ENCODE assay signal across 13 mouse cellular contexts in genomic region chr12:16592451-16592850, GRCm38 (mm10). TPM values are rescaled to one million over a fixed set of nuclear protein-coding genes. Genes with fewer than 3 reads are reported as not detected.
DNase-seq lines count a peak whose midpoint lies in the region; ATAC-seq and TF ChIP-seq lines count a peak whose summit lies in the region.
"Had no signal": no experiment of that assay in that cellular context is flagged by ENCODE, and none has a peak within 500 bp of the region (broad histone marks: within the 10 kb centered on the region; RNA-seq: fewer than 3 reads in every experiment).

No protein-coding gene starts in this region.

- 0 out of 2 replicates have a peak overlapping the region, but pooled peaks have one; percentile 79 for H3K27ac ChIP-seq in hindbrain, embryonic 13.5 days
- no peak overlapping the region for H3K27ac ChIP-seq in hindbrain, postnatal 0 days
- H3K27ac ChIP-seq in CH12.LX (ENCODE audit: insufficient read depth, low read depth): no peak overlapping the region
- H3K27ac ChIP-seq in limb, embryonic 12.5 days: 0 out of 2 replicates have a peak overlapping the region, but pooled peaks have one; percentile 80
- no peak overlapping the region for H3K27ac ChIP-seq in lung, postnatal 0 days (ENCODE audit: low read length)

- H3K4me2 ChIP-seq in hindbrain, embryonic 13.5 days: peak overlapping the region; percentile 58; the same call in 1 of the 2 replicates
- H3K4me2 ChIP-seq in hindbrain, postnatal 0 days (ENCODE audit: low read depth, low read length): no peak overlapping the region
- H3K4me2 ChIP-seq in CH12.LX (ENCODE audit: insufficient read depth, low read depth, poor library complexity, severe bottlenecking): peak overlapping the region; percentile 49; the same call in 1 of the 2 replicates
- peak overlapping the region; percentile 57; the same call in 1 of the 2 replicates for H3K4me2 ChIP-seq in limb, embryonic 12.5 days
- no peak overlapping the region for H3K4me2 ChIP-seq in lung, postnatal 0 days (replicated peaks; ENCODE audit: low read depth, low read length)

- DNase-seq in hindbrain, postnatal 0 days (ENCODE audit: low spot score): no peak
- peak; percentile 74 for DNase-seq in CH12.LX (ENCODE audit: extremely low read depth)
- DNase-seq in lung, postnatal 0 days (ENCODE audit: low spot score): no peak
- DNase-seq in frontal cortex, postnatal 25 days (ENCODE audit: low spot score in 2 of 2): no peak
- DNase-seq in ovary, postnatal 10 days (ENCODE audit: low spot score): no peak
- DNase-seq: cerebellum, postnatal 10 days; gastrocnemius, postnatal 25 days; heart, postnatal 14 days; thymus, postnatal 36 days had no signal

- H3K79me2 ChIP-seq in CH12.LX (replicated peaks; ENCODE audit: control insufficient read depth, extremely low read depth, insufficient read depth, poor library complexity, severe bottlenecking): no peaks in the 10 kb centered on the region

- H3K4me3 ChIP-seq in hindbrain, embryonic 13.5 days: no peak overlapping the region
- no peak overlapping the region for H3K4me3 ChIP-seq in hindbrain, postnatal 0 days (ENCODE audit: low read length)
- H3K4me3 ChIP-seq in CH12.LX (replicated peaks in 1 of 3; ENCODE audit: low read depth in 2 of 3, low read length in 2 of 3, poor library complexity in 1 of 3) (peak overlapping the region in 1 of 3 experiments; percentile 40), E14TG2a.4 (replicated peaks; ENCODE audit: low read length) (peak overlapping the region; percentile 60; the same call in 1 of the 2 replicates)
- no peak overlapping the region for H3K4me3 ChIP-seq in limb, embryonic 12.5 days (replicated peaks)
- H3K4me3 ChIP-seq in lung, postnatal 0 days (ENCODE audit: low read depth, low read length): no peak overlapping the region

- dilution Hi-C loops in CH12.LX (cut with MboI; ENCODE audit: extremely low pct_ligation_motif_present, extremely low pct_unique_long_range_greater_than_20kb, low sequenced_read_pairs): no loop called here

- no peak for TF ChIP-seq POLR2A in CH12.LX (IDR thresholded peaks at IDR 0.05; ENCODE audit: low read depth, low read length)

- WGBS in hindbrain, embryonic 13.5 days: 66% methylated on average over 5 of the region's 5 CpGs
- WGBS in hindbrain, postnatal 0 days: 68% methylated on average over 5 of the region's 5 CpGs
- WGBS in limb, embryonic 12.5 days: 70% methylated on average over 5 of the region's 5 CpGs
- 59% methylated on average over 5 of the region's 5 CpGs for WGBS in lung, postnatal 0 days

- peak overlapping the region; percentile 61; the same call in 1 of the 2 replicates for H3K9ac ChIP-seq in hindbrain, embryonic 13.5 days
- no peak overlapping the region for H3K9ac ChIP-seq in hindbrain, postnatal 0 days (replicated peaks; ENCODE audit: low read length)
- no peak overlapping the region for H3K9ac ChIP-seq in CH12.LX (ENCODE audit: insufficient read depth, low read depth)
- no peak overlapping the region for H3K9ac ChIP-seq in limb, embryonic 12.5 days (replicated peaks)
- no peak overlapping the region for H3K9ac ChIP-seq in lung, postnatal 0 days (replicated peaks; ENCODE audit: low read depth)

- no peak for TF ChIP-seq CTCF in hindbrain, postnatal 0 days (IDR thresholded peaks at IDR 0.05; ENCODE audit: low read depth)
- TF ChIP-seq CTCF in CH12.LX (conservative IDR thresholded peaks at IDR 0.05 in 1 of 2, IDR thresholded peaks at IDR 0.05 in 1 of 2; ENCODE audit: low read depth in 2 of 2, low read length in 2 of 2) (no peak), E14TG2a.4 (conservative IDR thresholded peaks at IDR 0.05; ENCODE audit: low read length) (no peak)
- no peak for TF ChIP-seq CTCF in lung, postnatal 0 days (IDR thresholded peaks at IDR 0.05)

- peaks cover 42% of the 10 kb centered on the region for H3K4me1 ChIP-seq in hindbrain, embryonic 13.5 days (replicated peaks)
- peaks cover 22% of the 10 kb centered on the region for H3K4me1 ChIP-seq in hindbrain, postnatal 0 days (ENCODE audit: insufficient read depth, low read length)
- H3K4me1 ChIP-seq in CH12.LX (ENCODE audit: control insufficient read depth in 1 of 2, insufficient read depth in 2 of 2) (peaks cover 22 to 46% of the 10 kb centered on the region in 2 experiments), E14TG2a.4 (replicated peaks; ENCODE audit: low read depth, low read length) (peaks cover 48% of the 10 kb centered on the region)
- H3K4me1 ChIP-seq in limb, embryonic 12.5 days (replicated peaks): peaks cover 43% of the 10 kb centered on the region
- peaks cover 19% of the 10 kb centered on the region; the same call in 1 of the 2 replicates for H3K4me1 ChIP-seq in lung, postnatal 0 days (ENCODE audit: insufficient read depth, low read depth, low read length)

- H3K27me3 ChIP-seq in hindbrain, embryonic 13.5 days: no peaks in the 10 kb centered on the region
- H3K27me3 ChIP-seq in hindbrain, postnatal 0 days (ENCODE audit: insufficient read depth, low read length): no peaks in the 10 kb centered on the region
- no peaks in the 10 kb centered on the region for H3K27me3 ChIP-seq in CH12.LX (replicated peaks)
- peaks cover 7% of the 10 kb centered on the region for H3K27me3 ChIP-seq in E14TG2a.4 (ENCODE audit: insufficient read depth, low read length)
- H3K27me3 ChIP-seq in limb, embryonic 12.5 days: no peaks in the 10 kb centered on the region
- H3K27me3 ChIP-seq in lung, postnatal 0 days (replicated peaks; ENCODE audit: insufficient read depth, low read length): no peaks in the 10 kb centered on the region
- H3K27me3 ChIP-seq: kidney, embryonic 15.5 days had no signal

- TF ChIP-seq EP300 in CH12.LX (IDR thresholded peaks at IDR 0.05; ENCODE audit: low read length): no peak
- no peak for TF ChIP-seq EP300 in lung, postnatal 0 days (IDR thresholded peaks at IDR 0.05)

- TF ChIP-seq RAD21 in CH12.LX (IDR thresholded peaks at IDR 0.05; ENCODE audit: low read depth, low read length): no peak

- ATAC-seq in hindbrain, embryonic 13.5 days (ENCODE audit: low FRiP score): no peak
- no peak for ATAC-seq in hindbrain, postnatal 0 days
- ATAC-seq in limb, embryonic 12.5 days (ENCODE audit: insufficient number of reproducible peaks, insufficient read depth, low FRiP score, low TSS enrichment, low read depth): no peak
- no peak for ATAC-seq in lung, postnatal 0 days

- H3K36me3 ChIP-seq in hindbrain, embryonic 13.5 days: no peaks in the 10 kb centered on the region
- H3K36me3 ChIP-seq in hindbrain, postnatal 0 days (ENCODE audit: insufficient read depth, low read length): no peaks in the 10 kb centered on the region
- H3K36me3 ChIP-seq in CH12.LX (replicated peaks in 1 of 2; ENCODE audit: control insufficient read depth in 1 of 2, insufficient read depth in 1 of 2, low read length in 1 of 2) (no peaks in the 10 kb centered on the region), E14TG2a.4 (ENCODE audit: insufficient read depth, low read length) (no peaks in the 10 kb centered on the region)
- H3K36me3 ChIP-seq in limb, embryonic 12.5 days: no peaks in the 10 kb centered on the region
- no peaks in the 10 kb centered on the region for H3K36me3 ChIP-seq in lung, postnatal 0 days (ENCODE audit: insufficient read depth, low read length)
- H3K36me3 ChIP-seq: kidney, embryonic 15.5 days had no signal

- no peaks in the 10 kb centered on the region for H3K9me3 ChIP-seq in hindbrain, embryonic 13.5 days
- H3K9me3 ChIP-seq in hindbrain, postnatal 0 days (ENCODE audit: low read length): no peaks in the 10 kb centered on the region
- no peaks in the 10 kb centered on the region for H3K9me3 ChIP-seq in CH12.LX (replicated peaks; ENCODE audit: low read length)
- H3K9me3 ChIP-seq in E14TG2a.4 (ENCODE audit: low read length): no peaks in the 10 kb centered on the region
- no peaks in the 10 kb centered on the region for H3K9me3 ChIP-seq in limb, embryonic 12.5 days
- no peaks in the 10 kb centered on the region for H3K9me3 ChIP-seq in lung, postnatal 0 days (ENCODE audit: low read length)
- H3K9me3 ChIP-seq: kidney, embryonic 15.5 days had no signal

- in situ Hi-C loops in CH12.LX (cut with MboI; ENCODE audit: low pct_ligation_motif_present, low pct_unique_long_range_greater_than_20kb, low sequenced_read_pairs): no loop called here

TF ChIP-seq in CH12.LX, 34 proteins besides CTCF, POLR2A, EP300 and RAD21:
- TF ChIP-seq CHD2 (IDR thresholded peaks at IDR 0.05; ENCODE audit: low read length) (peak; percentile 67), POLR2AphosphoS2 (IDR thresholded peaks at IDR 0.05; ENCODE audit: low read depth, low read length) (no peak), ETS1 (conservative IDR thresholded peaks at IDR 0.05; ENCODE audit: low read depth, low read length) (peak; percentile 53), ZNF384 (IDR thresholded peaks at IDR 0.05; ENCODE audit: low read depth, low read length) (no peak), SIN3A (IDR thresholded peaks at IDR 0.05; ENCODE audit: low read length) (peak; percentile 65), TCF12 (IDR thresholded peaks at IDR 0.05; ENCODE audit: low read depth, low read length) (0 out of 2 replicates have a peak, but pooled peaks have one; percentile 23), MXI1 (IDR thresholded peaks at IDR 0.05; ENCODE audit: low read depth, low read length) (0 out of 2 replicates have a peak, but pooled peaks have one; percentile 15), JUN (IDR thresholded peaks at IDR 0.05; ENCODE audit: insufficient read depth, low read depth, low read length) (no peak), UBTF (IDR thresholded peaks at IDR 0.05; ENCODE audit: low read depth, low read length) (0 out of 2 replicates have a peak, but pooled peaks have one; percentile 44)

RNA-seq across cellular contexts. Expression of gene Lpin1, which starts 18.3 kb away (rescaled TPM):
- 18.3 and 19.9 TPM in 2 replicates for polyA plus RNA-seq in hindbrain, embryonic 13.5 days (2015; fragmentation: Nextera tagmentation; extraction: Ambion mirVana)
- total RNA-seq in hindbrain, postnatal 0 days (2014; rRNA removed): 17.9 and 21.9 TPM in 2 replicates
- polyA plus RNA-seq in hindbrain, postnatal 0 days (2015; fragmentation: Nextera tagmentation; extraction: Ambion mirVana): 9.4 and 9.8 TPM in 2 replicates
- total RNA-seq in CH12.LX (2012; rRNA removed): 4.7 and 6.7 TPM in 2 replicates
- total RNA-seq in CH12.LX (2014; rRNA removed): 5.3 and 6.1 TPM in 2 replicates
- polyA plus RNA-seq in CH12.LX (2012; ENCODE audit: insufficient read length, low read depth): 6.9 and 7.5 TPM in 2 replicates
- polyA plus RNA-seq in limb, embryonic 12.5 days (2016; fragmentation: Nextera tagmentation; extraction: Ambion mirVana): 6.5 and 6.7 TPM in 2 replicates
- polyA plus RNA-seq in lung, postnatal 0 days (2015; fragmentation: Nextera tagmentation; extraction: Ambion mirVana): 7.3 and 9.0 TPM in 2 replicates

Comparison
In these comparisons a context has a peak if more than half of its experiments do, and no peak if none do; other contexts are left out.
1. H3K27ac ChIP-seq: peak in hindbrain, embryonic 13.5 days (single experiment) and limb, embryonic 12.5 days (single experiment); none in hindbrain, postnatal 0 days (single experiment), CH12.LX (single experiment) and lung, postnatal 0 days (single experiment).
2. H3K4me2 ChIP-seq: peak in hindbrain, embryonic 13.5 days (single experiment), CH12.LX (single experiment) and limb, embryonic 12.5 days (single experiment); none in hindbrain, postnatal 0 days (single experiment) and lung, postnatal 0 days (single experiment).